Mouse (Mus musculus) heart, adult 2 months (tissue): ENCODE measurements around the gene Rab42. TPM values are rescaled to one million over a fixed set of nuclear protein-coding genes. Genes with fewer than 3 reads are reported as not detected.

Experiments
- DNase-seq, 2 experiments: peaks; one replicate each; pipeline ENCODE4 v3.0.0; 2021
- H3K27ac ChIP-seq: fragments of 200-600 bp; 2 replicates; pipeline ENCODE4 v1.8.1; 2022
- H3K27me3 ChIP-seq: fragments of 200-500 bp; 2 replicates; pipeline ENCODE4 v1.6.1; 2012; ENCODE audit warnings: mild to moderate bottlenecking, low read length, inconsistent platforms, mixed read lengths; ENCODE audit not compliant: control insufficient read depth, insufficient read depth
- H3K36me3 ChIP-seq: fragments of 200-500 bp; 2 replicates; pipeline ENCODE4 v1.6.1; 2012; ENCODE audit warnings: low read length, inconsistent platforms; ENCODE audit not compliant: control insufficient read depth, insufficient read depth
- H3K4me1 ChIP-seq: fragments of 200-500 bp; 2 replicates; pipeline ENCODE4 v1.6.1; 2011; ENCODE audit warnings: low read length; ENCODE audit not compliant: control insufficient read depth, insufficient read depth
- H3K4me3 ChIP-seq: fragments of 200-600 bp; 2 replicates; pipeline ENCODE4 v1.8.1; 2022
- H3K79me2 ChIP-seq: fragments of 200-500 bp; replicated peaks from 2 replicates; pipeline ENCODE4 v1.6.1; 2012; ENCODE audit warnings: mild to moderate bottlenecking, inconsistent platforms, low read length, moderate library complexity, mixed read lengths; ENCODE audit not compliant: control insufficient read depth, insufficient read depth
- H3K9ac ChIP-seq: fragments of 200-500 bp; 2 replicates; pipeline ENCODE4 v1.6.1; 2012; ENCODE audit warnings: low read depth, mild to moderate bottlenecking, control low read depth, inconsistent platforms, low read length, mixed read lengths
- CTCF ChIP-seq: fragments of 200-600 bp; IDR thresholded peaks from 2 replicates; pipeline ENCODE4 v1.8.1; 2022; ENCODE audit warnings: antibody characterized with exemption, mild to moderate bottlenecking, moderate library complexity
- EP300 ChIP-seq: fragments of 200-500 bp; IDR thresholded peaks from 2 replicates; pipeline ENCODE4 v1.6.1; 2011; ENCODE audit warnings: low read depth, low read length, control low read depth; ENCODE audit not compliant: insufficient read depth
- POLR2A ChIP-seq: fragments of 200-500 bp; IDR thresholded peaks from 2 replicates; pipeline ENCODE4 v1.6.1; 2011; ENCODE audit warnings: mild to moderate bottlenecking, low read depth, low read length, control low read depth; ENCODE audit not compliant: insufficient read depth
- WGBS: fragments of 180-500 bp; shearing (Covaris S2); methylation state at CpG from one replicate; pipeline ENCODE4 v1.1.7; 2018; 5-methylcytosine and 5-hydroxymethylcytosine counted together
- intact Hi-C: fragments of 180-260 bp; cut with DNase I; formaldehyde crosslinking; loops from one replicate; pipeline ENCODE4 v1.15.1; 2025
- long read RNA-seq: library from polyadenylated mRNA; stranded (forward); transcript quantifications from one replicate; pipeline ENCODE4 v2.0.0, GENCODE M21; 2021
- polyA plus RNA-seq: library from polyadenylated mRNA; depleted of rRNA; stranded (reverse); fragments of >200 nt; gene quantifications from 2 replicates; pipeline ENCODE4 v1.2.3, GENCODE M21; 2012; rRNA removed
- total RNA-seq, 2 experiments: library from RNA; stranded (reverse); gene quantifications; 2 replicates each; pipeline ENCODE4 v1.2.3; 2021

The Rab42 gene
- total RNA-seq: 1 to 10 TPM in 1 of 2 experiments, under 1 TPM in 1; 0.73 to 1.1 TPM
- polyA plus RNA-seq: 3.8 and 4.2 TPM in 2 replicates
- long read RNA-seq, partial matches to known transcripts: 0 of 3 reads
- long read RNA-seq, other reads (novel, unspliced or antisense): 1 of 3 reads

DNA sequence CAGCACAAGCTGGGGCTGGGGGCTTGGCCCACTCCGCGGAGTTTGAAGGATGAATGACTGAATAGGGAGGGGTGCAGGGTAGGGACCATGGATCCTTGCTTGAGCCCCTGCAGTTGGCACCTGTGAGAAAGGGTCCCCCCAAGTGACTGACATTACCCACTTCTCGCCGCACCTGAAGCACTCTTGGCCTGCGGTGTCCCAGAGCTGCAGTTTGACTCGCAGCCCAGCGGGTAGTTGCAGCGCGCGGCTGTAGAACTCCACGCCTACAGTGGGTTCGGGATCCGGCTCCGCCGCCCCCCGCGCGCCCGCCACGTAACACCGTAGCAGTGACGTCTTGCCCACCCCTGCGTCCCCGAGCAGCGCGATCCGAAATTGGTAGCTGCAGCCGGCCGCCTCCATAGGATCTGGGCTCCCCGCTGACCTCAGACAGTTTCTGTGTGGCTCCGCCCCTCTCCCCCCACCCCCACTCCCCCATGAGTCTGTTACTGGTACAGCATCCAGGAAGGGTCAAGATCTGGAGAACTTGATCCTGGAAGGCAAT, at the start of gene Rab42:
Gene Rab42, minus strand, starts transcription at position 447 of the 541 bp plus-strand sequence.
- peak within 1 kb of the TSS; percentile 59 for H3K4me3 ChIP-seq
- peak; percentile 68 to 74 for DNase-seq
- H3K4me1 ChIP-seq: peaks cover 6% of the 10 kb centered on the region; the same call in 1 of the 2 replicates
- peak within 1 kb of the TSS; percentile 64 for H3K27ac ChIP-seq
- TF ChIP-seq CTCF: peak; percentile 58
- TF ChIP-seq EP300: no peak
- no peak for TF ChIP-seq POLR2A
- H3K36me3 ChIP-seq: no peaks in the 10 kb centered on the region
- no peaks in the 10 kb centered on the region for H3K27me3 ChIP-seq
- H3K9ac ChIP-seq: peak within 1 kb of the TSS; percentile 61
- no peaks in the 10 kb centered on the region for H3K79me2 ChIP-seq
- 1% methylated on average over 30 of the region's 31 CpGs for WGBS
- intact Hi-C loops: no loop called here

DNA sequence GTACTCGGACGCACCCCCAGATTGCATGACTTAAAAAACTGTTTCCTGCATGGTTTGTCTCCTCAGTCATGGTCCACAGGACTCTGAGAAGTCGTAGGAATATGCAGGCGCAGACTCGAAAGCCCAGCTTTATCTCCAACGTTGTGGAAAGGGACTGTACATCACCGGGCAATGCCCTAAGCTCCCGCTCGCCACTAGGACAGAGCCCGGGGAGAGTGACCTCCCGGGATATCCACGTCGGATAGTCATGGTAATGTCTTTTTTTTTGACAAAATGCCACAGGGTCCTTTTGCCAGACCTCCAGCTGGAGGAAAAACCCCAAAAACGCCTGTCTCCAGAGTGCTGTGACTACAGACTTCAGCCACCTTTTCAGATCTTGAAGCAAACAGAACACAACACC, 49.6 kb upstream of the Rab42 start:
- TF ChIP-seq POLR2A: no peak
- peak; percentile 27; the same call in 1 of the 2 replicates for TF ChIP-seq CTCF
- TF ChIP-seq EP300: no peak
- under 1% methylated on average over 14 of the region's 14 CpGs for WGBS
- Histone ChIP-seq H3K27ac (peak overlapping the region; percentile 92), H3K9ac (peak overlapping the region; percentile 99), H3K36me3 (peaks cover 10% of the 10 kb centered on the region), H3K79me2 (no peaks in the 10 kb centered on the region), H3K4me3 (peak overlapping the region; percentile 78), H3K27me3 (no peaks in the 10 kb centered on the region), H3K4me1 (peaks cover 5% of the 10 kb centered on the region)
- DNase-seq: peak; percentile 37 to 53
- intact Hi-C loops: loop anchor here (2.0 to 5.0 kb wide), 4 partner anchors 44 to 160 kb away; partner anchors contain the start of genes Sesn2 and Ythdf2

DNA sequence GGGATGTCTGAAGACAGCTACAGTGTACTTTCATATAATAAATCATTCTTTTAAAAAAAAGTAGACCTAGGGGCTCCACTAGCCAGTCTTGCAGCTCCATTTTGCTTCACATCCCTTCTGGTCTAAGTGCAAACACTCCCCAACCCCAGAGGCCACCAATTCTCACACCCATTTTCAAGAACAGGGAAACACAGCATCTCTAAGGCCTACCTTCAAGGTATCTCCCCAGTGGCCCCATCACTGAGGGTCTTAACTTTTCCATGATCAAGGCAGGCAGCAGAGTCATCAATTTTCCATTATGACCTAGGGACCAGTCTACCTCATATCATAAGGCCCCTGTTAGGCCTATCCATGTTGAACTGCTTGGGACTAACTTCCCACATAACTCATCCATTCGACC, 48.2 kb upstream of the Rab42 start:
- DNase-seq: no peak
- no peak for TF ChIP-seq EP300
- TF ChIP-seq POLR2A: no peak
- TF ChIP-seq CTCF: no peak
- intact Hi-C loops: loop anchor here (5.0 kb wide), 3 partner anchors 46 to 161 kb away; partner anchors contain the start of genes Sesn2 and Ythdf2
- H3K27ac ChIP-seq: no peak overlapping the region
- peaks cover 5% of the 10 kb centered on the region for H3K4me1 ChIP-seq
- WGBS: 26% methylated on average over 1 of the region's 1 CpGs
- no peaks in the 10 kb centered on the region for H3K79me2 ChIP-seq
- H3K27me3 ChIP-seq: no peaks in the 10 kb centered on the region
- H3K9ac ChIP-seq: no peak overlapping the region
- H3K36me3 ChIP-seq: peaks cover 10% of the 10 kb centered on the region
- H3K4me3 ChIP-seq: no peak overlapping the region

DNA sequence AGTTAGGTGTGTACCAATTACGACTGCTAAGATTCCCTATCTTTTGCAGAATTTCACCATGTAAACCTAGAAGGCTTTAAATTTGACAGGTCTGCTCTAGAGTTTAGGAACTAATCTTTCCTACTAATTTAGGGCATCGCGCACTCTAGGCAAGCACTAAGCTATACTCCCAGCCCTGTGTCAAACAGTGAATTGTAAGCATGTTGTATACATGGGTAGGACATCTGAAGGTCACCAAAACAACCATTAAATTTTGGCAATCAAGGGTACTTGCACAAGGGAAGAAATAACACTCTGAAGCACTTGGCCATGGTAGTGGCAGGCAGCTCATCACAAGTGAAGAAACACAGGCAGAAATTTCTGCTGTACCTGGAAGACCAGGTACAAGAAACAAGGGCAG, 47.7 kb upstream of the Rab42 start:
- TF ChIP-seq POLR2A (no peak), CTCF (no peak), EP300 (no peak)
- H3K4me1 ChIP-seq: peaks cover 5% of the 10 kb centered on the region
- H3K4me3 ChIP-seq: no peak overlapping the region
- DNase-seq: no peak
- H3K27me3 ChIP-seq: no peaks in the 10 kb centered on the region
- H3K79me2 ChIP-seq: no peaks in the 10 kb centered on the region
- no peak overlapping the region for H3K27ac ChIP-seq
- WGBS: 94% methylated on average over 3 of the region's 3 CpGs
- H3K9ac ChIP-seq: no peak overlapping the region
- intact Hi-C loops: loop anchor here (5.0 kb wide), 3 partner anchors 46 to 161 kb away; partner anchors contain the start of genes Sesn2 and Ythdf2
- H3K36me3 ChIP-seq: peaks cover 10% of the 10 kb centered on the region

DNA sequence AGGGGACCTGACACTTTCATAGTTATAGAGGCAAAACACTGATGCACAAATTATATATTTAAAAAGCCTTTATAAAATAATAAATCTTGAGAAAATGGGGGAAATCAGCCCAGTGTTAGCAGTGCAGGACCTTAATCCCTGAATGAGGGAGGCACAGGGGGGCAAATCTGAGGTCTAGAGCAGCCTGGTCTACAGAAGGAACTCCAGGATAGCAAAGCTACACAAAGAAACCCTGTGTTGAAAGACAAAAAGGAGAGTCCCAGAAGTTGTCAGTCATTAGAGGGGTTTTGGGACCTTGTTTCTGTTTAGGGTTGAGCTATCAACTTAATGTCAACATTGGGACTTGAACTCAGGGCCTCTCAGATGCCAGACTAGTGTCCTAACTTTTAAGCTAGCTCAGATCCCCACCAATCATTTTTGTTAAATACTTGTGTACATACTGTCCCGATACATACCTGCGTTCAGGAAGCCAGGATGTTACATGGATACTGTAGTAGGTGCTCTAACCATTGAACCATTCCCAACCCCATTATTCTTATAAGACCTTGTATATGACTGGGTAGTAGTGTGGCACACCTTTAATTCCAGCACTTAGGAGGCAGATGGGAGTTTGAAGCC, 47.0 kb upstream of the Rab42 start:
- peaks cover 5% of the 10 kb centered on the region for H3K4me1 ChIP-seq
- DNase-seq: no peak
- H3K36me3 ChIP-seq: peaks cover 10% of the 10 kb centered on the region
- H3K27ac ChIP-seq: no peak overlapping the region
- H3K27me3 ChIP-seq: no peaks in the 10 kb centered on the region
- TF ChIP-seq CTCF: no peak
- no peak for TF ChIP-seq POLR2A
- TF ChIP-seq EP300: no peak
- no peak overlapping the region for H3K4me3 ChIP-seq
- intact Hi-C loops: loop anchor here (5.0 kb wide), 3 partner anchors 47 to 162 kb away; partner anchors contain the start of genes Sesn2 and Ythdf2
- H3K79me2 ChIP-seq: no peaks in the 10 kb centered on the region; the same call in 1 of the 2 replicates
- WGBS: 84% methylated on average over 2 of the region's 2 CpGs
- H3K9ac ChIP-seq: no peak overlapping the region

DNA sequence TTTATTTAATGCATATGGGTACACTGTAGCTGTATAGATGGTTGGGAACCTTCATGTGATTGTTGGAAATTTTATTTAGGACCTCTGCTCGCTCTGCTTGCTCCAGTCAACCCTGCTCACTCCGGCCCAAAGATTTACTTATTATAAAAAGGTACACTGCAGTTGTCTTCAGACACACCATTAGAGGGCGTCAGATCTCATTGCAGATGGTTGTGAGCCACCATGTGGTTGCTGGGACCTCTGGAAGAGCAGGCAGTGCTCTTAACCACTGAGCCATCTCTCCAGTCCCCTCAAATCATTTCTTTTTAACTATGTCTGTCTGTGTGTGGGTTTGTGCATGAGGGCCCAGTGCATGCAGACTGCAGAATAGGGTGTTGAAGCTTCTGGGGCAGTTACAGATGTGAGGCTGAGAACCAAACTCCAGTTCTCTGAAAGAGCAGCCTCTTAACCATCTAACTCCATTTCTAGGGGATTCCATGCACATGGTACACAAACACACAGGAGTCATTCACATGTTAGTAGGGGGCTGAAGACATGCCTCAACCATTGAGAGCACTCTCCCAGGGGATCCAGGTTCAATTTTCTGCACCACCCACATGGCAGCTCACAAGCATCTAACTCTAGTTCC, 46.4 kb upstream of the Rab42 start:
- no peak overlapping the region for H3K9ac ChIP-seq
- peaks cover 10% of the 10 kb centered on the region for H3K36me3 ChIP-seq
- no peaks in the 10 kb centered on the region for H3K27me3 ChIP-seq
- peaks cover 2% of the 10 kb centered on the region; the same call in 1 of the 2 replicates for H3K79me2 ChIP-seq
- TF ChIP-seq EP300: no peak
- TF ChIP-seq CTCF: 0 out of 2 replicates have a peak, but pooled peaks have one; percentile 11
- intact Hi-C loops: loop anchor here (5.0 kb wide), 6 partner anchors 48 to 262 kb away; partner anchors contain the start of genes Sesn2 and Ythdf2
- H3K4me1 ChIP-seq: peaks cover 6% of the 10 kb centered on the region
- H3K4me3 ChIP-seq: no peak overlapping the region
- WGBS: 75% methylated on average over 3 of the region's 3 CpGs
- no peak for DNase-seq
- no peak overlapping the region for H3K27ac ChIP-seq
